Comparison of ENCODE assay signal across 24 mouse cellular contexts in the genomic region with DNA sequence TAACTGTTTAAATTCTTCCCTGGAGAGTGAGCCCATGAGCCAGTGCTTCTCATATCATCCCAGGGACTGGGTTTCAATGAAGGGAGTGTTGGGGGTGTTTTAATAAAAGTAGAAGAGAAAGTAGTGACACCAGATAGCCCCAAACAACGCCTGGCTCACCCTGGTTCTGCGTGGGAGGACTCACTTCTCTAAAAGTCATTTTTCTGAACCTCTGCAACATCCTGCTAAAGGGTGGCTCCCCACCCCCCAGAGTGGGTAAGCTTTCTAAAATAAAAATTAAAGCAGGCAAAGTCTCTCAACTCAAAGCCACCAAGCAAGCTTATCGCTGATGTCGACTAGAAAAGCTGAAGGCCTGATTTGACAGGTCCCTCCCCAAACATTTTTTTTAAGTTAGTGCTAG. TPM values are rescaled to one million over a fixed set of nuclear protein-coding genes. Genes with fewer than 3 reads are reported as not detected.
DNase-seq lines count a peak whose midpoint lies in the region; ATAC-seq and TF ChIP-seq lines count a peak whose summit lies in the region.
"Had no signal": no experiment of that assay in that cellular context is flagged by ENCODE, and none has a peak within 500 bp of the region (broad histone marks: within the 10 kb centered on the region; RNA-seq: fewer than 3 reads in every experiment).

No protein-coding gene starts in this region.

- 0 out of 2 replicates have a peak overlapping the region, but pooled peaks have one; percentile 16 for H3K27ac ChIP-seq in forebrain, embryonic 15.5 days (replicated peaks)
- no peak overlapping the region for H3K27ac ChIP-seq in forebrain, postnatal 0 days (ENCODE audit: low read depth, low read length)
- no peak overlapping the region for H3K27ac ChIP-seq in forebrain, embryonic 11.5 days (ENCODE audit: low read depth, low read length)
- H3K27ac ChIP-seq: embryonic facial prominence, embryonic 15.5 days; forebrain, embryonic 10.5 days; heart, embryonic 10.5 days; hindbrain, embryonic 14.5 days; intestine, embryonic 15.5 days; kidney, embryonic 15.5 days; left cerebral cortex, adult 2 months; limb, embryonic 10.5 days; liver, embryonic 14.5 days; neural tube, embryonic 13.5 days; stomach, postnatal 0 days had no signal

- TF ChIP-seq CTCF in forebrain, postnatal 0 days (IDR thresholded peaks at IDR 0.05; ENCODE audit: low read depth) = no peak
- no peak for TF ChIP-seq CTCF in lung, adult 2 months (IDR thresholded peaks at IDR 0.05; ENCODE audit: insufficient read depth, low read length)

- 88% methylated on average over 4 of the region's 4 CpGs for WGBS in forebrain, embryonic 15.5 days
- 92% methylated on average over 4 of the region's 4 CpGs for WGBS in forebrain, postnatal 0 days
- 60% methylated on average over 4 of the region's 4 CpGs for WGBS in lung, adult 2 months
- WGBS in forebrain, embryonic 11.5 days = 89% methylated on average over 4 of the region's 4 CpGs

- no peak for ATAC-seq in forebrain, embryonic 15.5 days (replicated peaks)
- no peak for ATAC-seq in forebrain, postnatal 0 days
- no peak for ATAC-seq in forebrain, embryonic 11.5 days (replicated peaks; ENCODE audit: low FRiP score)
- ATAC-seq: intestine, embryonic 15.5 days had no signal

- H3K9me3 ChIP-seq in forebrain, embryonic 15.5 days = no peaks in the 10 kb centered on the region
- no peaks in the 10 kb centered on the region for H3K9me3 ChIP-seq in forebrain, postnatal 0 days (ENCODE audit: low read length)
- H3K9me3 ChIP-seq in forebrain, embryonic 11.5 days (ENCODE audit: control insufficient read depth, low read length) = no peaks in the 10 kb centered on the region
- H3K9me3 ChIP-seq: embryonic facial prominence, embryonic 15.5 days; forebrain, embryonic 10.5 days; heart, embryonic 10.5 days; intestine, embryonic 15.5 days; kidney, embryonic 15.5 days; limb, embryonic 10.5 days; neural tube, embryonic 13.5 days had no signal

- no peak overlapping the region for H3K9ac ChIP-seq in forebrain, embryonic 15.5 days (replicated peaks)
- no peak overlapping the region for H3K9ac ChIP-seq in forebrain, postnatal 0 days
- H3K9ac ChIP-seq in forebrain, embryonic 11.5 days (ENCODE audit: low read length) = no peak overlapping the region
- H3K9ac ChIP-seq: embryonic facial prominence, embryonic 15.5 days; hindbrain, embryonic 14.5 days; intestine, embryonic 15.5 days; kidney, embryonic 15.5 days; liver, embryonic 14.5 days; neural tube, embryonic 13.5 days had no signal

- H3K36me3 ChIP-seq in forebrain, embryonic 15.5 days = no peaks in the 10 kb centered on the region
- H3K36me3 ChIP-seq in forebrain, postnatal 0 days (ENCODE audit: insufficient read depth) = no peaks in the 10 kb centered on the region
- no peaks in the 10 kb centered on the region for H3K36me3 ChIP-seq in forebrain, embryonic 11.5 days (ENCODE audit: control insufficient read depth, insufficient read depth, low read length)
- H3K36me3 ChIP-seq: embryonic facial prominence, embryonic 15.5 days; forebrain, embryonic 10.5 days; heart, embryonic 10.5 days; intestine, embryonic 15.5 days; kidney, embryonic 15.5 days; limb, embryonic 10.5 days; neural tube, embryonic 13.5 days had no signal

- no peak for TF ChIP-seq POLR2A in lung, adult 2 months (IDR thresholded peaks at IDR 0.05; ENCODE audit: borderline replicate concordance, extremely low read depth, low read depth, low read length)

- H3K4me2 ChIP-seq in forebrain, embryonic 15.5 days (replicated peaks) = no peak overlapping the region
- no peak overlapping the region for H3K4me2 ChIP-seq in forebrain, postnatal 0 days (ENCODE audit: low read depth)
- H3K4me2 ChIP-seq in forebrain, embryonic 11.5 days (ENCODE audit: low read depth, low read length, severe bottlenecking) = no peak overlapping the region
- H3K4me2 ChIP-seq: embryonic facial prominence, embryonic 15.5 days; hindbrain, embryonic 14.5 days; intestine, embryonic 15.5 days; kidney, embryonic 15.5 days; neural tube, embryonic 13.5 days had no signal

- H3K27me3 ChIP-seq in forebrain, embryonic 15.5 days = no peaks in the 10 kb centered on the region
- no peaks in the 10 kb centered on the region for H3K27me3 ChIP-seq in forebrain, postnatal 0 days (ENCODE audit: insufficient read depth, low read length)
- no peaks in the 10 kb centered on the region for H3K27me3 ChIP-seq in forebrain, embryonic 11.5 days (ENCODE audit: control insufficient read depth, insufficient read depth, low read length)
- H3K27me3 ChIP-seq: embryonic facial prominence, embryonic 15.5 days; intestine, embryonic 15.5 days; kidney, embryonic 15.5 days; neural tube, embryonic 13.5 days had no signal

- no peak overlapping the region for H3K4me3 ChIP-seq in forebrain, embryonic 15.5 days
- H3K4me3 ChIP-seq in forebrain, postnatal 0 days (ENCODE audit: low read depth, low read length) = no peak overlapping the region
- no peak overlapping the region for H3K4me3 ChIP-seq in lung, adult 2 months (replicated peaks; ENCODE audit: extremely low read depth, low read depth, low read length)
- no peak overlapping the region for H3K4me3 ChIP-seq in forebrain, embryonic 11.5 days (ENCODE audit: low read depth, low read length)
- H3K4me3 ChIP-seq: embryonic facial prominence, embryonic 15.5 days; forebrain, embryonic 10.5 days; heart, embryonic 10.5 days; intestine, embryonic 15.5 days; kidney, embryonic 15.5 days; left cerebral cortex, adult 2 months; limb, embryonic 10.5 days; neural tube, embryonic 13.5 days had no signal

- DNase-seq in forebrain, postnatal 0 days = no peak
- DNase-seq in lung, postnatal 36 days = peak; percentile 72
- DNase-seq in lung, adult 2 months = no peak
- DNase-seq in skeletal muscle tissue, adult 2 months (ENCODE audit: low read depth, low spot score) = peak; percentile 23
- DNase-seq in adrenal gland, postnatal 25 days = no peak
- no peak for DNase-seq in testis, postnatal 14 days (ENCODE audit: low spot score)
- no peak for DNase-seq in forebrain, embryonic 11.5 days (ENCODE audit: low spot score)
- DNase-seq: cerebellum, adult 9-10 months; embryo, embryonic 11 days; gastrocnemius, postnatal 25 days; heart, postnatal 10 days; thymus, postnatal 25 days had no signal

- peaks cover 8% of the 10 kb centered on the region for H3K4me1 ChIP-seq in forebrain, embryonic 15.5 days
- H3K4me1 ChIP-seq in forebrain, postnatal 0 days (ENCODE audit: insufficient read depth) = no peaks in the 10 kb centered on the region
- 0 out of 2 replicates have a peak, but pooled peaks cover 3% of the 10 kb centered on the region for H3K4me1 ChIP-seq in lung, adult 2 months (ENCODE audit: control insufficient read depth, insufficient read depth, low read length)
- no peaks in the 10 kb centered on the region for H3K4me1 ChIP-seq in forebrain, embryonic 11.5 days (replicated peaks; ENCODE audit: control insufficient read depth, insufficient read depth, low read length)
- H3K4me1 ChIP-seq: forebrain, embryonic 10.5 days; heart, embryonic 10.5 days; intestine, embryonic 15.5 days had no signal

RNA-seq across cellular contexts. Expression of gene Kctd12, which starts 57.8 kb away (rescaled TPM):
- 10.9 and 12.7 TPM in 2 replicates for polyA plus RNA-seq in forebrain, embryonic 15.5 days (2015; fragmentation: Nextera tagmentation; extraction: Ambion mirVana)
- total RNA-seq in forebrain, postnatal 0 days (2014; rRNA removed) = 101 TPM in 2 replicates
- 12.4 and 14.3 TPM in 2 replicates for polyA plus RNA-seq in forebrain, postnatal 0 days (2015; fragmentation: Nextera tagmentation; extraction: Ambion mirVana)
- 25.9 and 39.0 TPM in 2 replicates for polyA plus RNA-seq in lung, adult 2 months (2012; rRNA removed)
- total RNA-seq in adrenal gland, postnatal 25 days (2021) = 38.4 and 42.5 TPM in 2 replicates
- polyA plus RNA-seq in forebrain, embryonic 11.5 days (2014; fragmentation: Nextera tagmentation; extraction: Ambion mirVana) = 7.1 and 11.8 TPM in 2 replicates

Comparison
In these comparisons a context has a peak if more than half of its experiments do, and no peak if none do; other contexts are left out.
1. DNase-seq: peak in lung, postnatal 36 days (single experiment) and skeletal muscle tissue, adult 2 months (single experiment); none in forebrain, postnatal 0 days (single experiment), lung, adult 2 months (single experiment), adrenal gland, postnatal 25 days (single experiment), testis, postnatal 14 days (single experiment) and forebrain, embryonic 11.5 days (single experiment).